Mouse (Mus musculus) sigmoid colon, adult 10 weeks (tissue): ENCODE data around the gene E330014E10Rik. TPM values are rescaled to one million over a fixed set of nuclear protein-coding genes. Genes with fewer than 3 reads are reported as not detected.

Source experiments
- polyA plus RNA-seq: library from polyadenylated mRNA; stranded (reverse); fragments of 350-450 nt; fragmentation: Illumina TruSeq; extraction: RNeasy Lipid Tissue Mini Kit (QIAGEN cat#74804); gene quantifications from one replicate; pipeline ENCODE4 v1.2.3, GENCODE M21; 2014; ENCODE audit warnings: low read depth, low replicate concordance

The E330014E10Rik gene
- polyA plus RNA-seq: not detected

GRCm38 (mm10) chr5:95775690-95776089, at the start of gene E330014E10Rik:
Gene E330014E10Rik, plus strand, starts transcription at chr5:95775990.

DNA sequence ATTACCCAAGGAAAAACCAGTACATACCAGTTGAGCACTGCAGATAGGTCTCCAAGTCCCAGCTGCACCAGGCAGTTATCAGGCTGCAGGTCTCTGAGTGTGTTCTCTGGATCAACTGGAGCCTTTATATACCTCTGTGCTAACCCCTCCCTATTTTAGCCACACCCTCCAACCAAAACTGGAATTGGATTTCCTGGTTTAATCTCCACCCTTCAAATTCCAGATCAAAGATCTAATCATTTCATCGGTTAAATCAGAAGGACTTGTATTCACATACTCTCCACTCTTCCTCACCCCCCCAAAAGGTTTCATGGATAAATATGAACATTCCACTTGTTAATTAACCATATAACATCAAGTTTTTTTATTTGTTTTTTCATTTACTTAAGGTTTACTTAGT, 39.7 kb upstream of the E330014E10Rik start, which contains the start of gene Gm7978:
TSS of gene Gm7978 (minus strand) at position 101 of the 400 bp plus-strand sequence.

DNA sequence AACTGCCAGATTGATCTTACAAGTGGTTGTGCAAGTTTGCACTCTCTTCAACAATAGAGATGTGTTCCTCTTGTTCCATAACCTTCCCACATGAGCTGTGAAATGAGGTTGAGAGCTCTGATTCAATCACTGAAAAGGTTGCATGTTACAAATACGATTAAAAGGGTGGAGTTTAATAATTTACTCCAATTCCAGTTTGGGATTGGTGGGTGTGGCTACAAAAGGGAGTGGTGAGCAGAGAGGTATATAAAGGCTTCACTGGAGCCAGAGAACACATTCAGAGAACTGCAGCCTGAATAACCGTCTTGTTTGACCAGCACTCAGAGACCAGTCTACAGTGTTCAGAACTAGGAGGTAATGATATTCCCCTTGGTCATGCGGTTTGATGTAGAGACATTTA, 34.1 kb upstream of the E330014E10Rik start, which contains the start of gene Gm7982:
TSS of gene Gm7982 (plus strand) at position 301 of the 400 bp plus-strand sequence.

Other genes with a start within 250 kb of the E330014E10Rik start
- gene Gm7971, start 181.1 kb upstream of the E330014E10Rik start, polyA plus RNA-seq: not detected
- gene Gm7978, start 39.8 kb upstream of the E330014E10Rik start, polyA plus RNA-seq: not detected
- gene Gm7982, start 34.0 kb upstream of the E330014E10Rik start, polyA plus RNA-seq: not detected
- gene Cxcl13, start 181.0 kb downstream of the E330014E10Rik start, polyA plus RNA-seq: 107 TPM